Mouse (Mus musculus): Measurements from ENCODE around the gene Lrrk1.

DNA sequence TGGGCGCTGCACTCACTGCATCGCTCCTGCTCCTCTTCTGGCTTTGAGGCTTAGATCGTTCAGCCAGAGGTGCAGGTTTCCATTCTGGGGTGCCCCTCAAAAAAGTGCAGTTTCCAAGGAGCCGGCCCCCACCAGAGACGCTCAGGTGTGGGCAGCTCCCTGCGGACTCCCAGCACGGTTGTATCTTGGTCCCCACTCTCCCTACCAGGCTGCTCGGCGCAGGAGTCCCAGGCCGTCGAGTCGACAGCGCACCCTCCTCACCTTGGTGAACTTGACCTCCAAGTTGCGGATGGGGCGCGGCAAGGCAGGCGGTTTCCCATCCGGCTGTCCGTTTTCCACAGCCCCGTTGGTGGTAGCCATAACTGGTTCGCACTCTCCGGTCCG is 38.9 kb upstream of the Lrrk1 start:
- no peak for TF ChIP-seq CTCF (IDR thresholded peaks at IDR 0.05; ENCODE audit: control insufficient read depth, insufficient read depth, insufficient read length)
- TF ChIP-seq USF1 (IDR thresholded peaks at IDR 0.05; ENCODE audit: low read depth), result no peak
- no peak for TF ChIP-seq MAX (IDR thresholded peaks at IDR 0.05)
- TF ChIP-seq MYOG (IDR thresholded peaks at IDR 0.05; ENCODE audit: control insufficient read depth, extremely low read depth, insufficient read length), result no peak
- no peak for TF ChIP-seq MYOD1 (IDR thresholded peaks at IDR 0.05; ENCODE audit: control insufficient read depth, insufficient read length, low read depth)
- TF ChIP-seq CEBPB (IDR thresholded peaks at IDR 0.05; ENCODE audit: low read depth), result no peak

Measured in C2C12 (cell line).